Mouse (Mus musculus) small intestine, adult 10 weeks (tissue): ENCODE measurements around the gene Lpin1. TPM values are rescaled to one million over a fixed set of nuclear protein-coding genes. Genes with fewer than 3 reads are reported as not detected.

Source experiments
- polyA plus RNA-seq: library from polyadenylated mRNA; stranded (reverse); fragments of 350-450 nt; fragmentation: Illumina TruSeq; extraction: RNeasy Lipid Tissue Mini Kit (QIAGEN cat#74804); gene quantifications from one replicate; pipeline ENCODE4 v1.2.3, GENCODE M21; 2014; ENCODE audit warnings: low replicate concordance

The Lpin1 gene
- 1.8 TPM for polyA plus RNA-seq

GRCm38 (mm10) chr12:16610936-16611335, at the start of gene Lpin1:
Gene Lpin1 (minus strand): TSS chr12:16610966.

GRCm38 (mm10) chr12:16653332-16654093, 42.7 kb upstream of the Lpin1 start, which contains the start of gene Ntsr2:
Gene Ntsr2 (plus strand): TSS chr12:16653382.

Other genes starting within 250 kb of the Lpin1 start
- not detected for gene Ntsr2, start 42.4 kb upstream of the Lpin1 start, polyA plus RNA-seq
- 3.4 TPM for gene Greb1, start 189.9 kb upstream of the Lpin1 start, polyA plus RNA-seq
- gene E2f6, start 200.0 kb upstream of the Lpin1 start, polyA plus RNA-seq, result 21.0 TPM